Mouse (Mus musculus) olfactory bulb, adult 2 months (tissue): ENCODE measurements around the gene Fcf1. TPM values are rescaled to one million over a fixed set of nuclear protein-coding genes. Genes with fewer than 3 reads are reported as not detected.

Experiments used
- H3K27ac ChIP-seq: fragments of 200-500 bp; 2 replicates; pipeline ENCODE4 v1.5.1; 2012; ENCODE audit warnings: low read depth, low read length; ENCODE audit not compliant: insufficient read depth
- H3K4me1 ChIP-seq: fragments of 200-500 bp; 2 replicates; pipeline ENCODE4 v1.6.1; 2012; ENCODE audit warnings: low read length; ENCODE audit not compliant: control insufficient read depth, insufficient read depth
- H3K4me3 ChIP-seq: fragments of 200-500 bp; 2 replicates; pipeline ENCODE4 v1.5.1; 2012; ENCODE audit warnings: mild to moderate bottlenecking, low read depth, low read length, moderate library complexity; ENCODE audit not compliant: insufficient read depth
- CTCF ChIP-seq: fragments of 200-500 bp; IDR thresholded peaks from 2 replicates; pipeline ENCODE4 v1.5.1; 2012; ENCODE audit warnings: low read depth, mild to moderate bottlenecking, low read length, moderate library complexity; ENCODE audit not compliant: insufficient read depth
- POLR2A ChIP-seq: fragments of 200-500 bp; IDR thresholded peaks from 2 replicates; pipeline ENCODE4 v1.6.1; 2012; ENCODE audit warnings: mild to moderate bottlenecking, low read depth, low read length, moderate library complexity; ENCODE audit not compliant: insufficient read depth
- WGBS: fragments of 180-500 bp; shearing (Covaris S2); methylation state at CpG from one replicate; pipeline ENCODE4 v1.1.7; 2018; 5-methylcytosine and 5-hydroxymethylcytosine counted together
- polyA plus RNA-seq: library from polyadenylated mRNA; stranded (reverse); fragments of >200 nt; gene quantifications from 2 replicates; pipeline ENCODE4 v1.2.4, GENCODE M21; 2012; ENCODE audit warnings: low replicate concordance; ENCODE audit not compliant: missing spikeins, insufficient read depth, insufficient read length

The Fcf1 gene
- polyA plus RNA-seq, 1 experiment, result not detected

DNA sequence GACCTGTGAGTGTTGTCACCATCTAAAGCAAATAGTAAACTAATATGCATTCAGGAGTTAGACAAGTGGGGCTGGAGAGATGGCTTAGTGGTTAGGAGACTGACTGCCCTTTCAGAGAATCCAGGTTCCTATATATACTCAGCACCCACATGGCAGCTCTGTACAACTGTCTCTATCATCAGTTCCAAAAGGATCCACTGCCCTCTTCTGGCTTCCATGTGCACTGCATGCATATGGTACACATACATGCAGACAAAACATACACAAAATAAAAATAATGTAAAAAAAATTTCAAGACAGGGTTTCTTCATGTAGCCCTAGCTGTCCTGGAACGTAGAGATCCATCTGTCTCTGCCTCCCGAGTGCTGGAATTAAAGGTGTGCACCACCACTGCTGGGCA lies 62.0 kb downstream of the Fcf1 start:
- Histone ChIP-seq H3K4me3 (no peak overlapping the region), H3K4me1 (no peaks in the 10 kb centered on the region), H3K27ac (no peak overlapping the region)
- TF ChIP-seq POLR2A (no peak), CTCF (no peak)
- 100% methylated on average over 2 of the region's 2 CpGs for WGBS

Other genes with a start within 250 kb of the Fcf1 start
- not detected in 2 replicates for gene Npc2, start 197.7 kb upstream of the Fcf1 start, polyA plus RNA-seq
- gene Isca2, start 197.6 kb upstream of the Fcf1 start, polyA plus RNA-seq, result not detected in 2 replicates
- gene Ltbp2, start 94.4 kb upstream of the Fcf1 start, polyA plus RNA-seq, result not detected in 2 replicates
- gene Arel1, start within 50 bp of the Fcf1 start, polyA plus RNA-seq, result not detected in 2 replicates
- gene Ylpm1, start 25.4 kb downstream of the Fcf1 start, polyA plus RNA-seq, result 139 and 435 TPM in 2 replicates
- gene Prox2, start 139.9 kb downstream of the Fcf1 start, polyA plus RNA-seq, result not detected in 2 replicates
- gene Dlst, start 139.9 kb downstream of the Fcf1 start, polyA plus RNA-seq, result not detected in 2 replicates
- not detected in 2 replicates for gene Rps6kl1, start 180.4 kb downstream of the Fcf1 start, polyA plus RNA-seq
- gene Pgf, start 206.9 kb downstream of the Fcf1 start, polyA plus RNA-seq, result not detected in 2 replicates
- gene Eif2b2, start 248.6 kb downstream of the Fcf1 start, polyA plus RNA-seq, result not detected in 2 replicates